Mouse (Mus musculus): ENCODE results near the gene Gm9837. TPM values are rescaled to one million over a fixed set of nuclear protein-coding genes. Genes with fewer than 3 reads are reported as not detected.
"Not testable (repeated sequence)": the region's sequence is repeated elsewhere in the genome, so short reads cannot be mapped to it uniquely, and the experiment has no call there.

Gene Gm9837
- total RNA-seq, 4 experiments from 2014 or later, result not detected

DNA sequence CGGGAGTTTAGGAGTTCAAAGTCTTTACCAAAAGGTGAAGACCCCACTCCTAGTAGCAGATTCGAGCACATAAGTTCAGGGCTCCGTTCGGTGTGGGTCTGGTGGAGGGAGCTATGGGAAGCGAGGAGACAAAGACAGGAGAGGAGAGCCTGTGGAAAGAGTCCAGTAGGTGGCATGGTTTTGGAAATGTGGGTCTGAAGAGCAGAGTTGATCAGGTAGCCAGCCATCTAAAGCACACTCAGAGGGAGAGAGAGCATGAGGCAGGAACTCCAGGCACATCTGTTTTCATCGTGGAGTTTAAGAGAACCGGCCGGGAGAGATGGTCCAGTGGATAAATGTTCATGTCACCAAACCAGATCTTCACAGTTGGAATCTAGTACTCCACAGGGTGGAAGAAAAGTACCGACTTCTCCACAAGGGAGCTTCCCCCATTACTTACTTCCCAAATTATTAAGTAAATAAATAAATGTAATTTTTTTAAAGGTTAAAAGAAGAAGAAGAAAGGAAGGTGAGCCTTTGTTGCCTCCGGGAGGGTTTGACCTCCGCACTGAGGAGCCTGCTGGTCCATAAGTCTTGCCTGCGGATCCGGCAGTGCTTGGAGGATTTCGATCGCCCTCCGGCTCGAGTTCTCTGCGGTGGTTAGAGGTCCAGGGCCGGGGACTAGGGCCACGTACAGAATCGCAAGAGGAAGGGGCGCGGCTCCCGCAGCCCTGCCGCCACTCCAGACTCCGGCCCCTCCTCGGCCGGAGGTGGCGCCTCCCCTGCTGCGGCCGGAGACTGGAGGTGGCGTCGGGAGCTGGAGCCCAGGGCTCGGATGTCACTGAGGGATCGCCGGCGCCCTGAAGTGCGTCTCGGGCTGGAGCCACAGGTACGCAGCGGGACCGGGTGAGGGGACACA is 13.6 kb downstream of the Gm9837 start, which contains the start of the genes Gm10447 and Shroom1:
Gene Gm10447, minus strand, starts transcription at position 637 of the 898 bp plus-strand sequence.
Gene Shroom1, plus strand, starts transcription at position 732 of the 898 bp plus-strand sequence.
- DNase-seq (ENCODE audit: low spot score), result peak; percentile 40

DNA sequence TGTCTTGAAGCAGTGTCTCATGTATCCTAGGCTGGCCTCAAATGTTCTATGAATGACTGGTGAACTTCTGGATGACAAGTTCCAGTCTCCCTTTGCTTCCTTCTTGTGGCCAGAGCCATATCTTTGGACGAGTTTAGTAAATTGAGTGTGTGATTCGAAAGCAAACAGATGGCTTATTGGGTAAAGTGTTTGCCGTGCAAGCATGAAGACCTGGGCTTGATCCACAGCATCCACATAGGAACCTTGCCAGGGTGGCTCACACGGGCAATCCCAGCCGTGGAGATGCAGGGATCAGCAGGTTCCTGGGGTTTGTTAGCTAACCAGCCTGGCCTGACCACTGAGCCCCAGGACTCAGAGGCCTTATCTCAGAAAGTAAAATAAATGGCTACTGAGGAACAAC is 17.2 kb downstream of the Gm9837 start:
- DNase-seq (ENCODE audit: low spot score), result no peak

DNA sequence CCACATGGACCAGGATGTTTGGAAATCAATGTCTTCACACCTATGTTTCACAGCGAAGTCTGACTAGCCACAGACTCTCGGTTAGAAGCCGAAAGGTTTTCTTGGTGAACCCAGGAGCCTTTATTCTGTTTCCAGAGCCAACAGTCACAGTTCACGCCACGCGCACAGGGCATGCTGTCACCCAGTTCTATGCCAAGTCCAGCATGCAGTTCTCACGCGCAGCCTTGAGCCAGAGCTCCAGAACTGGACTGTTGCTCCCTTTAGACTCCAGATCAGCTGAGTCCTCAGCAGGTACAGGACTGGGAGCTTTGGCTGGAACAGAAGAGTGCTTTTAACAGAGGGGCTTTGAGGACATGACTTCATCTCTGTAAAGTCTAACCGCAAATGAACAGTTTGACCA is 17.9 kb downstream of the Gm9837 start:
- DNase-seq (ENCODE audit: low spot score), result no peak

DNA sequence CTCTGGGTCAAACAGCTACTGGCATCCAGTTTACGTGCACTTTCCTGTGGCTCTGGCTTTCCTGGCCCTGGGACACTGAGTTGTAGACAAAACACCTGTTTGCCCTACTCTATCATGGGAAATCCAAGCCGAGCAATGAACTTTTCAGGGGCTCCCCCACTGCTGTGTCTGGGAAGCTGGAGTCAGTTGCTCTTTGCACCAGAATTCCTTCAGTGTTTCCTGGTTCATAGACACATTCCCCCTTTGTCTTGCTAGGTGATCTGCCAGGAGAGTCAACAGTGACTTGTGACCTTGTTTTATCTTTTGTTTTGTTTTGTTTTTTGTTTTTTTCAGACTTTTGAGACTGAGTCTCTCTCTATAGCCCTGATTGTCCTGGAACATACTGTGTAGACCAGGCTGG is 18.9 kb downstream of the Gm9837 start:
- no peak for DNase-seq (ENCODE audit: low spot score)

DNA sequence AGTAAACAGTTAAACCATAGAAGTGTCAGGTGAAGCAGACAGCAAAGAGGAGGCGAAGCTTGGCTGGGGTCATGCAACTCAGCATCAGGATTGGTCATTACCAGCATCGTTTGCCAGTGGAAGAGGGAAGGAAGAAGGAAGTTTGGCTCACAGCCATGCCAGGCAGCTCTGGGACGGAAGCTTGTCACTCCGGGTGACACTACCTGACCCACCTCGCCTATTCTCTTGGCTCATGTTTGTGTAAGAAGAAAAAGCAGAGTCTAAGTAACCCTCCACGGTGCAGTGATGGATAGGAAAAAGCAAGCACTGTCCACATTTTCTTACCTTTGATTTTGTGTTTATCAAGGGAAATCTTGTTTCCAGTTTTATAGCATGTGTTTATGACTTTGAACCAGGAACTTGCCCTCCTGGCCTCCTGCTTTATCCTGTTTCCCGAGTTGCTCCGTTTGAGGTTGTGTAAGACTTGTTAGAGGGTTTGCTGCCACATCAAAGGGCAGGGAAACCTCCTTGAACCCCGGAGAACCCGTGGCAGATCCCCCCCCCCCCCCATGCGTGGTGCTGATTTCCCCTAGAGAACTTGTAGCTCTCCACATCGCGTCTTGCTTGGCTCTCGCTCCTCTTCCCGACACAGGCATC is 20.1 kb downstream of the Gm9837 start:
- DNase-seq (ENCODE audit: low spot score), result no peak

DNA sequence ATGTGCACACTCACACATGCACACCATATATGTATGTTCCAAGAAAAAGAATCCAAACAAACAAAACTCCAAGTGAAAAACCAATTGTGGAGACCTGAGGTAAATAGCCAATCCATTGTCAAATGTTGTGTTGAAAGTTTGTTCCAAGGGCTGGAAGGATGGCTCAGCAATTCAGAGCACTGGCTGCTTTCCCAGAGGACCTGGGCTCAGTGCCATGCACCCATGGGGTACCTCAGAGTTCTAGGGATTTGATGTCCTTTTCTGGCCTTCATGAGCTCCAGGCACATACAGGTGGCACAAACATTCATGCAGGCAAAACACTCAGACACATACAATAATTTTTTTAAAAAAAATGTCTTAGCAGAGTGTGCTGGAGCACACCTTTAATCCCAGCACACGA is 21.8 kb downstream of the Gm9837 start:
- DNase-seq (ENCODE audit: low spot score), result peak; percentile 63

DNA sequence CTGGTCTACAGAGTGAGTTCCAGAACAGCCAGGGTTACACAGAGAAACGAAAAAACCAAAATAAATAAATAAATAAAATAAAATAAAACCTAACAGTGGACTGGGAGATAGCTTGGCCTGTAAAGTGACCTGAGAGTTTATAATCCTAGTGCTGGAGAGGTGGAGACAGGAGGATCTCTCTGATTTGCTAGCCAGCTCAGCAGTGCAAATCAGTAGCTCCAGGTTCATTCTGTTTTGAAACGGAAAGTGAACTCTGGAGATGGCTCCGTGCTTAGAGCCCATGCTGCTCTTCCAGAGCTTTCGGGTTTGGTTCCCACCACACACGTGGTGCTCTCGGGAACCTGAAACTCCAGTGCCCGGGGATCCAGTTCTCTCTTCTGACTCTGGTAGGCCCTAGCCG is 22.3 kb downstream of the Gm9837 start:
- DNase-seq (ENCODE audit: low spot score), result no peak

DNA sequence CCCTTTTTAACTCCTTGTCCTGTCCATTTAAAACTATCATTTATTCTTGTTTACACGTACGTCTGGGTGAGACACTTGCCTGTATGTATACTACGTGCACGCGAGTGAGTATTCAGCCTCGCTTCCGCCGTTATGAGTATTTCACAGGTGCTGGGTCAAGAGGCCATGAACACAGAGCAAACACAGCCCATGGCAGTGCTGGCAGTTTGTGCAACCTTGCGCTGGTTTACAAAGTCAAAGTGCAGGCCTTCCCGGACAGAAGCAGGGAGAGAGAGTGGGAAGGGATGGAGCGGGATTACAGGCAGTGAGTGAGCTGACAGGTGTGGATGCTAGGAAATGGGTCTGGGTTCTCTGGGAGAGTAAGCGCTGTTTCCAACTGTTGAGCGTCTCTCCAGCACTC is 24.1 kb downstream of the Gm9837 start:
- DNase-seq (ENCODE audit: low spot score), result no peak

DNA sequence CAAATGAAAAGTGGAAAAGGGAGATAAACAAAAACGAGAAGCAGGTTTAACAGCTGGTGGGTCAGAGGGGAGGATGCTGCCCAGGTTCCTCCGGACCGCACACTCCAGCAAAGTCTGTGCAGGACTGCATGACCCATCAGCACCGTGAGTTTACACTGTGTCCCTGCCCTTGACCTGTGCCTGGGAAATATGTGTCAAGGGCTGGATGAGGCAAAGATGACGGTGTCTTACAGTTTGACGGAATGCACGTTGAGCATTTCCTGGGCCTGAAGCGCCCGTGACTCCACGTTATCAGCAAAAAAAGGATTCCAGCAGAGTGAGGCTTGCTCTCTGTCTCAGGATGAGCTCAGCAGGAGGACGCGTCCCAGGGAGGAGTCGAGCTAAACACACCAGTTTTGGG is 24.7 kb downstream of the Gm9837 start:
- DNase-seq (ENCODE audit: low spot score), result no peak

DNA sequence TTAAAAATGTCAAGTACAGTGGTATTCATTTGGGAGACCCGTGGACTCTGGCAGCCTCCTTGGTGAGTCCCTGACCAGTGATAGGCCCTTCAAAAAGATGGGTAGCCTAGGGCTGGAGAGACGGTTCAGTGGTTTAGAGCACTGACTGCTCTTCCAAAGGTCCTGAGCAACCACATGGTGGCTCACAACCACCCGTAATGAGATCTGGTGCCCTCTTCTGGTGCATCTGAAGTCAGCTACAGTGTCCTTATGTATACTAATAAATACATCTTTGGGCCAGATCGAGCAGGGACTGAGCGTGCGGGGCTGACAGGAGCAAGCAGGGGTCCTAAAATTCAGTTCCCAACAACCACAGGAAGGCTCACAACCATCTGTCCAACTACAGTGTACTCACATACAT is 26.4 kb downstream of the Gm9837 start:
- DNase-seq (ENCODE audit: low spot score), result no peak

DNA sequence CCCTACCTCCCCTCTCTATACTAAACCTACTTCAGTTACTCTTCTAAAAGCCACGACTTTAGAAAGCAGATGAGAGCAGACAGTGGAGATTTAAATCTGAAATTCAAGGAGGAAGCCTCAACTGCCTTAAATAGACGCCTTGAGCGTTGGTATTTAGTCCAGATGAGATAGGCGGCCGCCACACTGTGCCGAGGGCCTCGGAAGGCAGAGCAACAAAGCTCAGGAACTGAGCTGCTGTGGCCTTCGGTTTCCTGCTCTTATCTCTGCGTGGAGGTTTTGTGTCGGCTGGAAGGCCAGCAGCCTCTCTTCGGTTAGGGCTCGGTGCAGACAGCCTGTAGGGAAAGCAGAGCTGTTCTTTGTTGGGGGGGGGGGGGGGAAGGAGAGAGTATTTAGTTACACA is 28.4 kb downstream of the Gm9837 start:
- DNase-seq (ENCODE audit: low spot score), result no peak

DNA sequence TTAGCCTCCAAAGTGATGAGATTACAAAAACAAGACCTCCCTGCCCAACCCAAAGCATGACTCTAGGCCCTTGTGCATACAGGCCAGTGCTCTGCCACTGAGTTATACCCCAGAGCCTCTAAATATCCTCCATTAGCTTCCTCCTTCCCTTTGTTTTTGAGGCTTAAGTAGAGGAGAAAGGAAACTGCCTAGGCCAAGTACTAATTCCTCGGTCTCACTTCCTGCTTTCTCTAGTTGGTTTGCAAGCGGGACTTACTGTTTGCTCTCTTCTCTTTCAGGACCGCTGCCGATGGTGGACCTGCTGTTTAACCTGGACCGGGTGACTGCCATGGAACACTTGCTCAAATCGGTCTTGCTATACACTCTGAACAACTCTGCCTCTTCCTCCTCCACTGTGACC is 33.9 kb downstream of the Gm9837 start:
- no peak for DNase-seq (ENCODE audit: low spot score)

DNA sequence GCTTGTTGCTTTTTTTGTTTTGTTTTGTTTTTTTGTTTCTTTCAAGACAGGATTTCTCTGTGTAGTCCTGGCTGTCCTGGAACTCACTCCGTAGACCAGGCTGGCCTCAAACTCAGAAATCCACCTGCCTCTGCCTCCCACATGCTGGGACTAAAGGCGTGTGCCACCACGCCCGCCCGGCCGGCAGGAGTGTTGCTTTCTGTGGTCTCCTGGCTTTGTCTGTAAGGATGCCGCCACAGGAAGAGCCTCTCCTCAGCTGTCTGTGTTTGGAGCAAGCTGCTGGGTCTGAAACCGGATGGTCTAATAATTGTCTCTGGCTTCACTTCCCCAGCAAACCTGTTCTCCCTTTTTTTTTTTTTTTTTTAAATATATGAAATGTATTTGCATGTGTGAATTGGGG is 34.8 kb downstream of the Gm9837 start:
- no peak for DNase-seq (ENCODE audit: low spot score)

DNA sequence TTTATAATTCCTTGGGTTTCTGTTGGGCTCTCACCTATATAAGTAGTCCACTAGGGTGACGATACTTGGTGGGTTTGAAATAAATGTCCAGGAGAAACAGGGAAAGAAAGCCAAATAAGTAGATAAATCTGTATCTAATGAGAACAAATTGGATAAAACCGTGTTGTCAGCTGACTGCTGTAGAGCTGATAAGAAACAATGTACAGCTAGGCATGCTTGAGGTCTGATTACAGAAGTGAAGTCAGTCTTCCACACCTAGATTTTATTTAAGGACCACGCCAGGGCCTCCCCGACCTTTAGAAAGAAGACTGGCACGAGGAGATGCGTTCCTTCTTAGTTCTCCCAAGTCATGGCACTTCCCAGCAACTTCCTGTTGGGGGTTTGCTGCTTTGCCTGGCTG is 37.2 kb downstream of the Gm9837 start:
- DNase-seq (ENCODE audit: low spot score), result no peak

DNA sequence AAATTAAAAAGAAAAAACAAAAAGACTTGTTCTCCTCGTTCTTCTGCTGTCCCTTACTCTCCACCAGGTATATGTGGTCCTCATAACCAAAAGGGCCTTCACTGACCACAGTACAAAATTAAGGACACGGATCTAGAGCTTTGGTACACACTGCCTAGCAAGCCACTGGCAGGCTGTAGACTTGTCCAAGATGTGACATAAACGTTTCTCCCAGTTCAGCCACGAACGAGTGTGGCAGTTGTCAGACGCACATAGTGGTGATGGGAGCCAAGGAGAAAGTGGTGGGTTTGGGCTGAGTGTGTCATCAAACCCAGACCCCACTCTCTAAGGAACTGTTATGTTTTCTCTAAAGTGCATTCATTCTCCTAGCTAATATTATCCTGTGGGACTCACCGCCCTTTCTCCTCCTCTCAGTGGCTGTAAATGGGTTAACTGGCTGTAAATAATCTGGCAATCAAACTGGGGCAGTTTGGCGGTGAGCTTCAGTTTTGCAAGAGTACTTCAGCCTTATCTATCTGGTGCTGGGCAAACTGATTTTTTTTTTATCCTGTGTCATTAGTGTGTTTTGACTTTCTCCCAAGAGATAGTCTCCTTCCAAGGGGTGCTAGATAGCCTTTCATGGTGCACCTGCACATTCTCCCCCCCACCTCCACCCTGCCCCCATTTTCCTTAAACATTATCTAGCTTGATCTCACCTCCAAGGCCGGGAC is 38.8 kb downstream of the Gm9837 start:
- DNase-seq (ENCODE audit: low spot score), result no peak

DNA sequence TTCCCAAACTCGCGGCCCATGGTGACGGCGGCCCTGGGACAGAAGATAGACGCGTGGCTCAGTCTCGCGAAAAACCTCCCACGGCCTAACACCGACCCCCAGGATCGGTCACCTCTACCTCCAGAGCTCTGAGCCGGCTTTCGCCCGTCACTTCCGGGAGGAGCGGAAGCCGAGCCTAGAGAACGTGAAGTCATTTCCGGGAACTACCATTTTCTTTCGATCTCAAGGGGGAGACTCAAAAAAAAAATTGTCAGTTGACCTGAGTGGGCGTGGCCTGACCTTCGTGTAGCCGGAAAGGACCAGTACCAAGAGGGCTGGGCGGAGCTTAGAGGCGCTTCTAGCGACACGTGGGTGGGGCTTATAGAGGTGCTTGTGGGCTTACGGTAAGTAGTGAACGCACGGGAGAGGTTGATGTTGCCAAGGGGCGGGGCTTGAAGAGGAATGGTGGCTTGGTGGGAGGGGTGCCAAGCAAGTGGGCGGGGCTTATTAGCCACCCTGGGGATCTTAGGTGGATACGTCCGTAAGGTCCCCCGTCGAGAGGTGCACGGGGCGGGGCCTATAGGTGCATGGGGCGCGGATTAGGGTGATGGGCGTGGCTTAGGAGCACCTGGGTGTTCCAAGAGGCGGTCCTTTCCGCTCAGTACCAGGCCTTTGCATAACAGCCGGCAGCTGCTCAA is 39.5 kb downstream of the Gm9837 start, which contains the start of the genes Uqcrq and Gdf9:
Gene Uqcrq, minus strand, starts transcription at position 162 of the 677 bp plus-strand sequence.
Gene Gdf9, plus strand, starts transcription at position 354 of the 677 bp plus-strand sequence.
- peak; percentile 98 for DNase-seq (ENCODE audit: low spot score)

DNA sequence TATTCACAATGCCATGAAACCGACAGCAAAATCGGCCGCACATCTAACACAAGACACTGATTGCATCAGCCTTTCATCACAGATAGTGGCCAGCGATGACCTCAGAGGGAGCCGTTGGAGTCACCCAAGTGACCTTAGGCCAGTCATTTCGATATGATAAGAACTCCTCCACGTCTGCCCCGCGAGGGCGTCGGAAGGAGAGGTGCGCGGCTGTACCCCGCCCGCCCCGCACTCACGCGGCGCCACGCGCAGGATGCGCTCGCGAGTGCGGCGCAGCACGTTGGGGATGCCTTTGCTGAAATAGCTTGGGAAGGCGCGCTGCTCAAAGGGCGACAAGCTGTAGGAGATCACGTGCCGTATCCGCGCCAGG is 40.0 kb downstream of the Gm9837 start:
- DNase-seq (ENCODE audit: low spot score), result no peak

DNA sequence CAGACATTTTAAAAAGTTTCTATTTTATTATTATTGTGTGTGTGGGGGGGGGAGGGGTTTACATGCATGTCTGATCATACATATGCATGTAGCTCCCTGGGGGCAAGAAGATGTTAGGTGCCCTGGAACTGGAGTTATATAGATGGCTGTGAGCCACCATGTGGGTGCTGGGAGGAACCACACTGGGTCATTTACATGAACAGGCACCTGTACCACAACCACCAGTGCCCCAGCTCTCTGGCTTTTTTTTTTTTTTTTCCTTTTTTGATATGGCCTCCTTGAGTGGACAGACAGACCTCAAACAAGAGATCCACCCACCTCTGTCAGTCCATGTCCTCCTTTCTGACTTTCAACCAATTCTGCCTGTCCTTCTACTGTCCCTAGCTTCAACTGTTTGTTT is 41.1 kb downstream of the Gm9837 start:
- DNase-seq (ENCODE audit: low spot score), result no peak

DNA sequence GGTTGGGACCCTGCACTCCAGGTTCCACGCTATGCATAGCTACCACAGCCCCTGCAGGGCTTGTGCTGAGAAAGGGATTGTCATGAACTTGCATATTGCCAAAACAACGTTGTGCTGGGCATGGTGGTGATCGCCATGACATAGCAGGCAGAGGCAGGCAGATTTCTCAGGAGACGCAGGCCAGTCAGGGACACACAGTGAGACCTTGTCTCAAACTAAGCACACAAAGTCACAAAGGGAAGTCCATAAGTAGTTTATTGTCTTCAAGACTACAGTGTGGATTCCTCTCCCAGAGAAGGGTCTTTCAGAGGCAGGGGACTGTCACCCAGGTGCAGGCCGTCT is 41.6 kb downstream of the Gm9837 start:
- DNase-seq (ENCODE audit: low spot score), result no peak

DNA sequence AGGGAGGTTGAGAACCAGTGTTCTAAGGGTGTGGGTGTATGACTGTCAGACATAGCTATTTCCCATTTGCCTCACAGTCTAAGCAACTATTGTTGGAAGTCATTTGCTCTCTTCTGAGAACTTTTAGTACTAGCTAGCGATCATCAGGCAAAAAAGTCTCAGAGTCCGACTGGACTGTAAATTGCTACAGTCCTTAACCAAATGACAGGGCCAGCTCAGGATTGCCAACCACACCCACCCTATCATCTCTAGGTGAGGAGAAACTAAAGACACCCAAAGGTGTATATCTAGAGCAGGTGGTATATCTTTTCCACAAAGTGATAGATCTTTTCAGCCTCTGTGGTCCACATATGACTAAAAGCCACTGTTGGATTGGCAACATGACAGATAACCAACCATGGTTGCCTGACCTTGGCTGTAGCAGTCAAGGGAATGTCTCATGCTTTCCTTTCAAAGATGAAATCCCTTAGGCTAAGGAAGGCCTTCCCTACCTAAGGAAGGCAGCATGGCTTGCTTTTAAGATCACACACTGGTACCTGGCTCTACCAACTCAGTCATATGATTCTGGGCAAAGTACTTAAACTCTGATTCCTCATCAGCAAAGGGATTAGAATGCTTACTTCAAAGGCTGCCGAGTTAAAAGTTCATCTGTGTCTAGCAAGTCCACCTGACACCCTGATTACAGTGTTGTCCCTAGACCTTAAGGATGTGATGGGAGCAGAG is 42.1 kb downstream of the Gm9837 start:
- DNase-seq (ENCODE audit: low spot score), result no peak

DNA sequence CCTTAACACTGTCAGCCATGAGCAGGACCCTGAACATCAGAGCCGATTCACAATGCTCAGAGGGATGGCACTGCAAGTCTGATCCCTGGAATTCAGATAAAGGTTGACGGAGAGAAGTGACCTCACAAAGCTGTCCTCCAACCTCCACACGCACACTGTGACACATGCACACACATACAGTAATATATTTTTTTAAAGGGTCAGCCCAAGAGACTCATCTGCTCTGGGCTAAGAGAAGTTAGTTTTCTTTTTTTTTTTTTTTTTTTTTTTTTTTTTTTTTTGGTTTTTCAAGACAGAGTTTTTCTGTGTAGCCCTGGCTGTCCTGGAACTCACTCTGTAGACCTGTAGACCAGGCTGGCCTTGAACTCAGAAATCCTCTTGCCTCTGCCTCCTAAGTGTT is 43.4 kb downstream of the Gm9837 start:
- DNase-seq (ENCODE audit: low spot score), result not testable (repeated sequence)

Data from heart, adult 8-10 months (tissue).